Mouse (Mus musculus): Measurements from ENCODE around the gene Sertad1. TPM values are rescaled to one million over a fixed set of nuclear protein-coding genes. Genes with fewer than 3 reads are reported as not detected.

Sertad1 gene
- 34.7 and 40.1 TPM in 2 replicates for polyA plus RNA-seq (2015; fragmentation: Nextera tagmentation; extraction: Ambion mirVana)

DNA sequence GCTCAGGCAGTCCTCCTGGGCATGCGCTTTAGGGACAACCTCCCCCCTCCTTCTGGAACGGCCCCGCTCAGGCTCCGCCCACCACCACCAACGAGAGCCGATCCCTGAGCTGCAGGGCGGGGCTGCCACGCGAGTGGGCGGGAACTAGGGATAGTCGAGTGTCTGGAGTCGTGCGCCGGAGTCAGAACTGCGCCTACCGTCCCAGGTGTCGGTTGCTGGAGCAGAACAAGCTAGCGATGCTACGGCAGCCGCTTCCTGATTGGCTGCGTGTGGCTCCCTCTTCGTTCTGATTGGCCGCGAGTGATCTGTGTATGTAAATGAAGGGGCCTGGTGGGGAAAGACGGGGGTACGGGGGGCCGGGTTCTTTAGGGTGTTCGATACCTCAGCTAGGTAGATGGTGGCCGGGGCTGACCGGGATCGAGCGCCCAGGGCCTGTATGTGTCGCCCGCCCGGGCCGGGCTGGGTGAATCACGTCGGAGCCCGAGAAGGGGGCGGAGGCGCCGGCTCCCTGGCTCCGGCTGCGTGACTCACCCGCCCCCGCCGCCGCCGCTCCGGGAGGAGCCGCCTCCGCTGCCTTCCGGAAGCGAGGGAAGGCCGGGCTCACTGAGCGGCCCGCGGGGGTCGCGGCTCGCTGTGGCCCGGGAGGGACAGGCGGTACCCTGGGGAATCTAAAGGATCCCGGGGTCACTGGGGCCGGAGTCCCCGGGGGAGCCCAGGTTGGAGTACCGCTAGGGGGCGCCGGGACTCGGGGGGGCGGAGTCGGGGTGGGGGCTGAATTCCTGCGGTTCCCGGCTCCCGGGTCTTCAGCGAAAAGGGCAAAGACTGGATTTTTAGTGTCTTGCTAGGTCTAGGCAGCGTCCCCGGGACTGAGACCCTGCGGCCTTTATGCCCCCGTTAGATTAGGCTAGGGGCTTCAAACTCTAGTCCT, at the start of gene Sertad1:
TSS of gene Sertad1 (plus strand) at position 141 of the 928 bp plus-strand sequence.
- Histone ChIP-seq H3K27me3 (no peaks in the 10 kb centered on the region), H3K9me3 (no peaks in the 10 kb centered on the region), H3K36me3 (peaks cover 14% of the 10 kb centered on the region), H3K4me2 (peak within 1 kb of the TSS; percentile 65), H3K4me3 (peak within 1 kb of the TSS; percentile 75), H3K4me1 (peaks cover 44% of the 10 kb centered on the region), H3K27ac (peak within 1 kb of the TSS; percentile 99), H3K9ac (peak within 1 kb of the TSS; percentile 85)
- ATAC-seq (ENCODE audit: insufficient number of reproducible peaks, insufficient read depth, low FRiP score, low TSS enrichment, low read depth) = peak; percentile 94
- under 1% methylated on average over 77 of the region's 80 CpGs for WGBS

DNA sequence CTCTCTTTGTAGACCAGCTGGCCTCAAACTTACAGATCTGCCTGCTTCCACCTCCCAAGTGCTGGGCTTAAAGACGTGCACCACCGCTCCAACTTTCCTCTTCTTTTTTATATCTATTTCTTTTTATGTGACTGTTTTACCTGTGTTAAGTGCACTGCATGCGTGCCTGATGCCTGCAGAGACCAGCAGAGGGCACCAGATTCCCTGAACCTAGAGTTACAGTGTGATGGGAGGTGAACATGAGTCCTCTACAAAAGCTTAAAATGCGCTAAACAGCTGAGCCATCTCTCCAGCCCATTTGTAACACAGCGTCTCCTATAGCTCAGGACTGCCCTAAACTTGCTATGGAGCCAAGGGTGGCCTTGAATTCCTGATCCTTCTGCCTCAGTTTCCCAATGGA, 49.2 kb upstream of the Sertad1 start:
- 0 out of 2 replicates have a peak, but pooled peaks cover 2% of the 10 kb centered on the region for H3K4me1 ChIP-seq
- no peaks in the 10 kb centered on the region for H3K36me3 ChIP-seq
- ATAC-seq (ENCODE audit: insufficient number of reproducible peaks, insufficient read depth, low FRiP score, low TSS enrichment, low read depth) = no peak
- H3K9me3 ChIP-seq = no peaks in the 10 kb centered on the region
- no peak overlapping the region for H3K4me3 ChIP-seq
- no peak overlapping the region for H3K27ac ChIP-seq
- no peak overlapping the region for H3K4me2 ChIP-seq
- 53% methylated on average over 5 of the region's 5 CpGs for WGBS
- peaks cover 31% of the 10 kb centered on the region for H3K27me3 ChIP-seq
- H3K9ac ChIP-seq = no peak overlapping the region

DNA sequence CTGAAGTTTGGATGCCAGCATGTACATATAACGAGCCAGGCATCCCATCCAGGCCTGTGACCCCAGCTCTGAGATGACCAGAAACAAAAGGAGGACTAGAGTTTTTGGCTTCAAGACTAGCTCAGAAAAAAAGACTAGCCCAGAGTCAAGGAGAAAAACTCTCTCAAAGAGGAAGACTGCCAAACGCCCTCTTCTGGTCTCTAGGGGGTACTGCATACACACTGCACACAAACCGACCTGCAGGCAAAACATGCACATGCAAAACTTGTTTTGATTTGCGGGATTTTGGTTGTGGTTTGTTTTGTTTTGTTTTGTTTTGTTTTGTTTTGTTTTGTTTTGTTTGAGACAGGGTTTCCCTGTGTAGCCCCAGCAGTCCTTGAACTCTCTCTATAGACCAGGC, 46.7 kb upstream of the Sertad1 start:
- Histone ChIP-seq H3K4me3 (no peak overlapping the region), H3K27ac (no peak overlapping the region), H3K4me1 (no peaks in the 10 kb centered on the region), H3K27me3 (peaks cover 19% of the 10 kb centered on the region), H3K9me3 (no peaks in the 10 kb centered on the region), H3K4me2 (no peak overlapping the region), H3K9ac (no peak overlapping the region), H3K36me3 (no peaks in the 10 kb centered on the region)
- 78% methylated on average over 4 of the region's 4 CpGs for WGBS
- ATAC-seq (ENCODE audit: insufficient number of reproducible peaks, insufficient read depth, low FRiP score, low TSS enrichment, low read depth) = no peak

DNA sequence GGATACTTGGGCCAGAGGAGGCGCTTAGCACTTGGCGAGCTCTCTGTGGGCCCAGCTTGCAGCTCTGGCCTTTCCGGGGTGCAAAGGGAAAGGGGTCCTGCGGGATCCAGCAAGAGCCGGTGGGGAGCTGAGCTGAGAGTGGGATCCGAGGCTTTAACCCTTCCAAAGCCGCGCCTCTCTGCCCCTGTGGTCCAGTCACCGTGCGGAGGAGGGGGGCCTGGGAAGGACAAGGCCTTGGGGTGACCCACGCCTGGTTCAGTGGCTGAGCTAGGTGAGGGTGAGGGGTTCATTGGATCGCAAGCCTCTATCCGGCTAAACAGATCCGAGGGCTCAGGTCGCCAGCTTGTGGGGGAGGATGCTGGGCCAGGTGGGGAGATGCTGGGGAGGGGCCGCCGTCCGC, 40.7 kb upstream of the Sertad1 start:
- Histone ChIP-seq H3K9ac (peak overlapping the region; percentile 78), H3K4me2 (peak overlapping the region; percentile 98), H3K4me3 (peak overlapping the region; percentile 62), H3K4me1 (peaks cover 28% of the 10 kb centered on the region), H3K36me3 (no peaks in the 10 kb centered on the region), H3K27me3 (peaks cover 37% of the 10 kb centered on the region), H3K27ac (no peak overlapping the region), H3K9me3 (no peaks in the 10 kb centered on the region)
- 2% methylated on average over 18 of the region's 18 CpGs for WGBS
- ATAC-seq (ENCODE audit: insufficient number of reproducible peaks, insufficient read depth, low FRiP score, low TSS enrichment, low read depth) = no peak

DNA sequence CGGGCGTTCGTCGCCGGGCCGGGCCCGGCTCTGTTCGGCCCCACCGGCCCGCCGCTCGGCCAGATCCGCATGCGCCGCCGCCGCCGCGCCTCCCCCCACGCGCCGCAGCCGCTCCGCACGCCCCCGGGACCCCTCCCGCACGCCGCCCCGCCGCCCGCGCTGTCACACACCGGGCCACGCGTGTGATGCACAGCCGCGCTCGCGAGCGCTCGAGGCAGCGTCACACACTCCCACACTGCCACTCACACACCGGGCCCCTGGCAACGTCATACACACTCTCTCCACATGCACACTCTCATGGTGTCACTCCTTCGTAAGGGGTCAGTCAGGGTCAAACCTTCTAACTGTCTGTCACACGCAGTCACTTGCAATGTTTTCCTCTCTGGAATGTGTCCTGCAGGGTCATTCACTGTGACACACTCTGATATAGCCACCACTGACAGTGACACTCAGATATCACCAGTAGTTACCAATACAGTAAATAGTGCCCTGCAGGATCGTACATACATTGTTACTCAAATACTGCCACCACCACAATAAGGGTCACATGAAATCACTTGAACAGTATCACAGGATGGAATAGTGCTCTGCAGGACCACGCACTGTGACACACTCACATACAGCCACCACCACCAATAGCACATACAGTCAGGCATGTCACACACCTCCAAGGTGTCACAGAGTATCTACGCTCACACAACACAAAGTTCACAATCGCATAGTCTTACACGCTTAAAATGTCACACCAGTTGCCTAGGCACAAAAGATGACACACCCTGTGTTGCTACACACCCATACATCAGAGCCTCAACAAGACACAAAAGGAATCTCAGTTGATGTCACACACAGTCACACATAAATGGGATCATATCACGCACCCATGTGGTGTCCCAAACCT, 39.9 kb upstream of the Sertad1 start:
- Histone ChIP-seq H3K4me2 (peak overlapping the region; percentile 98), H3K27ac (no peak overlapping the region), H3K9ac (peak overlapping the region; percentile 78), H3K36me3 (no peaks in the 10 kb centered on the region), H3K4me1 (peaks cover 28% of the 10 kb centered on the region), H3K9me3 (no peaks in the 10 kb centered on the region), H3K4me3 (peak overlapping the region; percentile 62), H3K27me3 (peaks cover 37% of the 10 kb centered on the region)
- WGBS = 7% methylated on average over 50 of the region's 53 CpGs
- no peak for ATAC-seq (ENCODE audit: insufficient number of reproducible peaks, insufficient read depth, low FRiP score, low TSS enrichment, low read depth)

DNA sequence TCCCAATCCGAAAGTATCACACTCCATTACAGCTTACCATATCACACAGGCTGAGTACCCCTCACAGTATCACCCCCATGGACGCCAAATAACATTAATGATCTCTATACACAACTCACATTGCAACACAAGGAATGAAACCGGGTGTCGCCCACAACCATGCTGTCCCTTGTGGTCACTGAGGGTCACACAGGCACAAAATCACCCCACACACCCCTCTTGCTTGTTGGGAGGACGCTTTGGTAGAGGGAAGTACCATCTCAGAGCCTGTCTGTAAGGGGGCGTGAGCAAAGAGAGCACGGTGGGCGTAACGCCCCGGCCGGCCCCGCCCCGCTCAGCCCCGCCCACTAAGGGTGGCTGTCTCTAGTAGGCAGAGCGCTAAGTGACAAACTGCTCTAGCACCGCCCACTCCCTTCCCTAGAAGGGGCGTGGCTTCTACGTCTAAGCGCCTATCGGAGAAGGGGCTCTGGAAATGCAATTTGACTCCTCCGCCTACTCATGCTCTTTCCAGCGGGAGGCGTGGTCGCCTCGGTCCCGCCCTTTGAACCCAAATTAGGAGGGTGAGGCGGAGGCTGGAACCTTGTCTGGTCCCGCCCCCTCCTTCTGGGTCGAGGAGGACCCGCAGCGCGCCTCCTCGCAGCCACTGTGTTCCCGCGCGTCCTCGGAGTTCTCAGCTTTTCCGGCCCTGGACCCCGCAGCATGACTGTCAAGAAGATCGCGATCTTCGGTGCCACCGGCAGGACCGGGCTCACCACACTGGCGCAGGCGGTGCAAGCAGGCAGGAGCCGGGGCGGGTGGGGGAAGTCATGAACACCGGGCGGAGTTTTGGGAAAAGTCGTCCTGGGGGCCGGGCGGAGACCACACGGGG, 39.1 kb upstream of the Sertad1 start, which contains the start of the genes Sptbn4 and Blvrb:
TSS of gene Sptbn4 (minus strand) at position 268 of the 868 bp plus-strand sequence.
TSS of gene Blvrb (plus strand) at position 560 of the 868 bp plus-strand sequence.
- peak within 1 kb of the TSS; percentile 98 for H3K4me2 ChIP-seq
- peak within 1 kb of the TSS; percentile 78 for H3K9ac ChIP-seq
- H3K27ac ChIP-seq = peak within 1 kb of the TSS; percentile 55; the same call in 1 of the 2 replicates
- no peaks in the 10 kb centered on the region for H3K36me3 ChIP-seq
- peak within 1 kb of the TSS; percentile 62 for H3K4me3 ChIP-seq
- no peaks in the 10 kb centered on the region for H3K9me3 ChIP-seq
- H3K27me3 ChIP-seq = peaks cover 37% of the 10 kb centered on the region
- under 1% methylated on average over 54 of the region's 54 CpGs for WGBS
- ATAC-seq (ENCODE audit: insufficient number of reproducible peaks, insufficient read depth, low FRiP score, low TSS enrichment, low read depth) = peak; percentile 93
- peaks cover 28% of the 10 kb centered on the region for H3K4me1 ChIP-seq

DNA sequence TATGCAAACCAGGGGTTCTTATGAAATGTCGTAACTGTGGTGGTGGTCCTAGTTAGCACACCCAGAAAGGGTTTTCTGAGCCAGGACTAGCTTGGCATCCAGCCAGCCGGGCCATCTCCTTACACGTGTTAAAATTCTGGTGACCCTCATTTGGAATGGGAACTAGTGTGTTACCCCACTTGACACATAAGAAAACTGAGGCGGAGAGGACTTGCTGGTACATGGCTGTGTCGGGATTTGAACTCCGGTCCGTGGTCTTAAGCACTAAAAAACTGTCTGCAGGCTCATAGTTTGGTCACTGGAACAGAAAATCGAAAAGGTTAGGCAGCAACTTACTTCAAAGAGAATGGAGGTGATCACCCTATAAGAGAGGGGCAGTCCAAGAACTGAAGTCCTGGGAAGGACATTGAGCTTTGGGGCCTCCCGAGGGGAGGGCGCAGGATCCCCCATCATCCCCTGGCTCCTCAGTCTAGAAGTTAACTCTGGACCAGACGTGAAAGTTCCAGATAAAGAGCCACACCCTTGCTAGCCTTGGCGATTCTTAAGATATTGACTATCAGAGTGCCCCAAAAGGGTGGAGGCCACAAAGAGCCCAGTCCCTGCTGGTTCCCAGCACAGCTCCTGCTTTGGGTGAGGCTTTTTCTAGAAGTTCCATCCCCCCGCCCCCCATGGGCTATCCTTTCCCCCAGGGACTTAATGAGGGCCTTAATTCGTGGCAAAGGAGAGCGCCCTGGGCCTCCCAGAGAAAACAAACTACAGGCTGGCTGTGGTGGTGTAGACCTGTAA, 38.1 kb upstream of the Sertad1 start:
- peaks cover 28% of the 10 kb centered on the region for H3K4me1 ChIP-seq
- WGBS = 53% methylated on average over 15 of the region's 15 CpGs
- no peak for ATAC-seq (ENCODE audit: insufficient number of reproducible peaks, insufficient read depth, low FRiP score, low TSS enrichment, low read depth)
- H3K27ac ChIP-seq = no peak overlapping the region
- no peaks in the 10 kb centered on the region for H3K9me3 ChIP-seq
- H3K36me3 ChIP-seq = no peaks in the 10 kb centered on the region
- peak overlapping the region; percentile 94 for H3K4me2 ChIP-seq
- H3K4me3 ChIP-seq = peak overlapping the region; percentile 62
- peak overlapping the region; percentile 78 for H3K9ac ChIP-seq
- H3K27me3 ChIP-seq = peaks cover 34% of the 10 kb centered on the region

DNA sequence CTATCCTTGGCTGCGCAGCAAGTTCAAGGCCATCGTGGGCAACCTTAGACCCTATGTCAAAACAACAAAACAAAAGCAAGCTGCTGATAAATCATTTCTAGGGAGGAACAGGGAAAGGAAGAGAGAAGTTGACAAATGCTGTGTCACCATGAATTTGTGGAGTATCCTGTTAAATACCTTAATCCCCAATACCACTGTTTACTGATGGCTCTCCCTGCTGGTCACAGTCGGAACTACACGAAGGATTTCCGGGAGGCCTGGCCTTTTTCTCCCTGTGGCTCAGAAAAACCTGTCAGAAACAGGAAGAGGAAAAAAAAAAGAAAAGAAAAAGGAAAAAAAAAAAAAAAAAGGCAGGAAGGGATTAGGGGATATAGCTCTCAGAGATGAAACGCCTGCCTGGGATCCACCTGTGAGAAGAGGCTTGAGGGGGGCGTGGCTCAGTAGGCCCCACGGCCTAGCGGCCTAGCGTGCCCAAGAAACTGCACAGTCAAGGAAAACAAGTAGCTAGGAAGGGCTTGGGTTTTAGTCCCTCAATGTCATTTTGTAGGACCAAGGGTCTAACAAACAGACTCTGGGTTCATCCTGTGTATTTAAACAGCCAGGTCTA, 37.4 kb upstream of the Sertad1 start:
- no peak for ATAC-seq (ENCODE audit: insufficient number of reproducible peaks, insufficient read depth, low FRiP score, low TSS enrichment, low read depth)
- no peak overlapping the region for H3K4me3 ChIP-seq
- no peak overlapping the region for H3K9ac ChIP-seq
- H3K27me3 ChIP-seq = peaks cover 31% of the 10 kb centered on the region
- H3K4me1 ChIP-seq = peaks cover 28% of the 10 kb centered on the region
- no peaks in the 10 kb centered on the region for H3K36me3 ChIP-seq
- WGBS = 58% methylated on average over 10 of the region's 10 CpGs
- H3K9me3 ChIP-seq = no peaks in the 10 kb centered on the region
- no peak overlapping the region for H3K27ac ChIP-seq
- 0 out of 2 replicates have a peak overlapping the region, but pooled peaks have one; percentile 94 for H3K4me2 ChIP-seq

DNA sequence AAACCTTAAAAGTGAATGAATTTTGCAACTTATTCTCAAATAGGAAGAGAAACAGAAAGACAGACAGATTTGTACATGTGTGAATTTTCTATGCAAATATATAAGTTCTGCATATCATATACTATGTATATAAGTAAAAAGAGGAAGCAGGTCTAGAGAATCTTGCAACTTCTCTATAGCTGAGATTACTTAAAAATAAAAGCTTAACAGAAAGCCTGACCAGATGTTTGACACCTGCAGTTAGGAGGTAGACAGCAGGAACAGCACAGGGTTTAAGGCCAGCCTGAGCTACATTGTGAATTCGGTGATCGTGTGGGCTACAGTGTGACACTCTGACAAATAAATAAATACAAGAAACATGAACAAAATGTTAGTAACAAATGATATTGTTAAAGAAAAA, 35.4 kb upstream of the Sertad1 start:
- Histone ChIP-seq H3K36me3 (no peaks in the 10 kb centered on the region), H3K27ac (no peak overlapping the region), H3K4me1 (peaks cover 22% of the 10 kb centered on the region), H3K4me3 (no peak overlapping the region), H3K9me3 (no peaks in the 10 kb centered on the region), H3K9ac (no peak overlapping the region), H3K4me2 (no peak overlapping the region), H3K27me3 (peaks cover 11% of the 10 kb centered on the region)
- WGBS = 87% methylated on average over 2 of the region's 2 CpGs
- no peak for ATAC-seq (ENCODE audit: insufficient number of reproducible peaks, insufficient read depth, low FRiP score, low TSS enrichment, low read depth)

All from embryonic facial prominence, embryonic 13.5 days (tissue).